Mouse (Mus musculus): Measurements from ENCODE around the gene Cmah.

GRCm38 (mm10) chr13:24446081-24446480 lies 118.9 kb downstream of the Cmah start:
- TF ChIP-seq GATA1 (IDR thresholded peaks at IDR 0.05; ENCODE audit: low read length) (no peak), TAL1 (IDR thresholded peaks at IDR 0.05; ENCODE audit: low read length) (no peak)
